Mouse (Mus musculus): ENCODE measurements around the gene Mettl6.

The Mettl6 gene

DNA sequence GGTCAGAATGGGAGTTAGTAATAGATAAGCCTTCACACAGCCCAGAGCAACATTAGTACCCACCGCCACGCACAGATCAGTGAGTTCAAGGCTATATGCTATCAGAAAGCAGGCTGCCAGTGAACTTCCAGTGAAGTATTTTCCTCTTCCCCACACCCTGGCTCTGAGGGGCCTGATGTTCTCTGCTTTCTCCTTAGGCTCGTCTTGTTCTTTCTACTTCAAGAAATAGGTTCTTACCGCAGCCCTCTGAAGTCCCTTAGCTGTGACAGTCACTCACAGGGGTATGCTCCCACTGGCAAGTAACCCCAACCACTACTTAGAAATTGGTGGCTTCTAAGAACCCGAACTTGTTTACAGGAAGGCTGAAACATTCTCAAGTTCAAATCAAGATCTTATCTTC is 61.7 kb downstream of the Mettl6 start:
- DNase-seq (ENCODE audit: low read depth, low spot score), result peak; percentile 46

DNA sequence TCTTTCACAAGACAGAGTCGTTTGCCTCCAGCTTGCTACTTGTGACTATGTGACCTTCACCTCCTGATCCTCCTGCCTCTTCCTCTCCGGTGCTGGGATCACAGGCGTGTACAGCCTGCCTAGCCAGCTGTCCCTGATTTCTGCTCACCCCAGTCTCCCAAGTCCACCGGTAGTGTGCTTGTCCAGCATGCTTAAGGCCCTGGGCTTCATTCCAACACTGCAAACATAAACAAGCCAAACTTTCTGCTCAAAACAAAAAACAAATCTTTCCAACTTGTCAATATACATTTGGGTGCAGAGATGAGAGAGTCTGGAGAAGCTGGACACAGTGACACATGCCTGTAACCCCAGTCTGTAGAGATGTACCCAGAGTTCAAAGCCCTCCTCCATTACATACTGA is 62.4 kb downstream of the Mettl6 start:
- no peak for DNase-seq (ENCODE audit: low read depth, low spot score)

DNA sequence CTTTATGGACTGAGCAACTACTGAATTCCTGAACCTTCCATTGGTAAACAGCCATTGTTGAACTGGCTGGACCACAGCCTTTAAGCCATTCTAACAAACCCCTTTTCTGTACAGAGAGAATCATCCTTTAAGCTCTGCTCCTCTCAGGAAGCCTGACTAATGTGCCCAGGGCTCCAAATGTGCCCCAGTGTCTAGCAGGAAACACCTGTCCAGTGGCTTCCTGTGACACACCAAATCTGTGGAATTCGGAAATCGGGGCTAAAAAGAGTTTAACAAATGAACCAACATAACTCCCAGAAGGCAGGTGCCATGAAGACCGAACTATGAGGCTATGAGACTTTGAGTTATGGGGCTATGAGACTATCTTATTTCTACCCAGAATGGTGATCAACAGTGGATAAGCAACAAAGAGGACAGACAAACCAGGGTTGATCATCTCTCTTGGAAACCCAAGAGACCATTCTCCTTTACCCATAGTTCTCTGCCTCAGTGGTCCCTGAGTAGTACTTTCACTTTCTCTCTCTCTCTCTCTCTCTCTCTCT is 63.0 kb downstream of the Mettl6 start:
- peak; percentile 27 for DNase-seq (ENCODE audit: low read depth, low spot score)

DNA sequence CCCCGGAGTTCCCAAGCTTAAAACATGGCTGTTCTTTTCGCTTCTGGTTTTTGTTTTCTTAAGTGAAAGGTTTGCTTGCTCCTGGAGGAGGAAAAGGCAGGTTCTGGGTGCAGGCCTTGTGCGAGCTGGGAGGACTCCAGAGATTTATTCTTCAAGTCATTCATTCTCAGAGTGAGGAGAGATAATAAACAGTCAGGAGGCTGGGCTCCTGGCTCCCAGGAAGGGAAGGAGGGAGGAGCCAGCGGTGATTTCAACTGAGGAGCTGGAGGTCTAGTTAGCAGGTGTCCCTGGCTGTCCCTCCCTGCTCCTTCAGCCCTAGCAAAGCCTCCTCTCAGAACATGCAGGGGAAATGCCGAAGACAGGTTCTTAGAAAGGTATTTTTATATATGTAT is 65.8 kb downstream of the Mettl6 start:
- no peak for DNase-seq (ENCODE audit: low read depth, low spot score)

DNA sequence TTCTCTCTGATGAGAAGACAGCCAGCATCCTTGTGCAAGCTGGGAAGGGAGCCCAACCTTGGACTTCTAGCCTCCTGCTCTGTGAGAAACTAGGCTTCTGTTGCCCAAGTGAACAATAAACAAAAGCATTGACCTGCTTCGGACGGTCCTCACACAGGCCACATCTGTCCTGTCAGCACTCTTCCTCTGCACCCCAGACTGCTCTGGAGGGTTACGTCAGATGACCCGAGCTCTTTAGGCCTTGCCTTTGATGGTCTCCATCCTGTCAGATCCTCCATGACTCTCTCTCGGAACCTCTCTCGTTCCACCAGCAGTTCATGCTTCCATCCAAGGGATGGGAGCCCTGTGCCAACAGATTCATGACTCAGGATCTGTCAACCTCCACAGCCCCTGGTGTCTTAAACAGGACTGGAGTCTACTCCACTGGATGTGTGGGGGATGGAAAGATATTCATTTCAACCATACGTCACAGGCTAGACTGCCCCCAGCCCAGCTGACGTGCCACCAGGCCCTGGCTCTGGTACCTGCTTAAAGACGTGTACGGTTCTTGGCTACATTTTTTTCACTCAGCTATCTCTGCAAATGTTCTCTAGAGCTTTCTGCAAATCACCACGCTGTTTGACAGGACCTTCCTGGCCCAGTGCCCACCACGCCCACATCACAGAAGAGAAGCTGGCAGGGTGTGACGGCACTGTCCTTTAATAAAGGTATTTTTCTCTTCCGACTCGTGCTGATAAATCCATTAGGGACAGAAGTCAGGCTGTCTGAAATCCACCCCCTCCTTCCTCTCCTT is 66.4 kb downstream of the Mettl6 start:
- no peak for DNase-seq (ENCODE audit: low read depth, low spot score)

All from CD4-positive, CD25-positive, alpha-beta regulatory T cell, adult 2 months (primary cell).